Mouse (Mus musculus) embryonic facial prominence, embryonic 13.5 days (tissue): ENCODE results near the gene Gm20538. TPM values are rescaled to one million over a fixed set of nuclear protein-coding genes. Genes with fewer than 3 reads are reported as not detected.

Source experiments
- ATAC-seq: fragments of 200-750 bp; cut with Nextera tagmentation; 2 replicates; pipeline ENCODE4 v1.8.0; 2017; ENCODE audit warnings: low read depth; ENCODE audit not compliant: insufficient number of reproducible peaks, insufficient read depth, low FRiP score, low TSS enrichment
- H3K27ac ChIP-seq: fragments of 300-500 bp; sonication (generic); 2 replicates; pipeline ENCODE4 v1.5.1; 2015; ENCODE audit warnings: moderate library complexity, mild to moderate bottlenecking, inconsistent platforms
- H3K27me3 ChIP-seq: fragments of 300-500 bp; sonication (generic); 2 replicates; pipeline ENCODE4 v1.6.1; 2015; ENCODE audit warnings: mild to moderate bottlenecking, inconsistent platforms
- H3K36me3 ChIP-seq: fragments of 300-500 bp; sonication (generic); 2 replicates; pipeline ENCODE4 v1.6.1; 2015; ENCODE audit warnings: mild to moderate bottlenecking, inconsistent platforms
- H3K4me1 ChIP-seq: fragments of 300-500 bp; sonication (generic); 2 replicates; pipeline ENCODE4 v1.6.1; 2015; ENCODE audit warnings: inconsistent platforms
- H3K4me2 ChIP-seq: fragments of 300-500 bp; sonication (generic); 2 replicates; pipeline ENCODE4 v1.6.1; 2015; ENCODE audit warnings: moderate library complexity, mild to moderate bottlenecking, inconsistent platforms
- H3K4me3 ChIP-seq: fragments of 300-500 bp; sonication (generic); 2 replicates; pipeline ENCODE4 v1.5.1; 2015; ENCODE audit warnings: mild to moderate bottlenecking, inconsistent platforms
- H3K9ac ChIP-seq: fragments of 300-500 bp; sonication (generic); 2 replicates; pipeline ENCODE4 v1.6.1; 2015; ENCODE audit warnings: mild to moderate bottlenecking, inconsistent platforms
- H3K9me3 ChIP-seq: fragments of 300-500 bp; sonication (generic); 2 replicates; pipeline ENCODE4 v1.6.1; 2016; ENCODE audit warnings: inconsistent platforms
- WGBS: fragments of 180-500 bp; shearing (Covaris S2); methylation state at CpG from one replicate; pipeline ENCODE4 v1.1.7; 2015; ENCODE audit warnings: mixed read lengths; 5-methylcytosine and 5-hydroxymethylcytosine counted together
- polyA plus RNA-seq: library from polyadenylated mRNA; unstranded; fragments of >200 nt; fragmentation: Nextera tagmentation; extraction: Ambion mirVana; gene quantifications from 2 replicates; pipeline ENCODE4 v1.2.1, GENCODE M21; 2015

Gene Gm20538
- polyA plus RNA-seq: not detected in 2 replicates

GRCm38 (mm10) chr19:44552731-44553130, at the start of gene Gm20538:
Gene Gm20538, minus strand, starts transcription at chr19:44552831.
- peaks cover 56% of the 10 kb centered on the region for H3K36me3 ChIP-seq
- peaks cover under 1% of the 10 kb centered on the region; the same call in 1 of the 2 replicates for H3K27me3 ChIP-seq
- H3K9ac ChIP-seq: no peak within 1 kb of the TSS
- no peaks in the 10 kb centered on the region for H3K9me3 ChIP-seq
- no peak within 1 kb of the TSS for H3K27ac ChIP-seq
- H3K4me2 ChIP-seq: no peak within 1 kb of the TSS
- no peak within 1 kb of the TSS for H3K4me3 ChIP-seq
- H3K4me1 ChIP-seq: peaks cover 13% of the 10 kb centered on the region
- no peak for ATAC-seq
- WGBS: 94% methylated on average over 4 of the region's 4 CpGs

- ATAC-seq: no peak
- 95% methylated on average over 14 of the region's 14 CpGs for WGBS
- H3K27ac ChIP-seq: no peak overlapping the region
Measured at GRCm38 (mm10) chr19:44594180-44594579, 41.5 kb upstream of the Gm20538 start.

GRCm38 (mm10) chr19:44591638-44592037, 39.0 kb upstream of the Gm20538 start:
- Histone ChIP-seq H3K27me3 (peaks cover 30% of the 10 kb centered on the region), H3K4me2 (no peak overlapping the region), H3K9ac (no peak overlapping the region), H3K27ac (no peak overlapping the region), H3K4me1 (no peaks in the 10 kb centered on the region), H3K9me3 (no peaks in the 10 kb centered on the region), H3K4me3 (no peak overlapping the region), H3K36me3 (no peaks in the 10 kb centered on the region)
- WGBS: 75% methylated on average over 6 of the region's 6 CpGs
- ATAC-seq: no peak

More at GRCm38 (mm10) chr19:44594180-44594579, 41.5 kb upstream of the Gm20538 start:
- Histone ChIP-seq H3K4me1 (no peaks in the 10 kb centered on the region), H3K4me2 (no peak overlapping the region), H3K9ac (no peak overlapping the region), H3K27me3 (peaks cover 17% of the 10 kb centered on the region; the same call in 1 of the 2 replicates), H3K9me3 (no peaks in the 10 kb centered on the region), H3K4me3 (no peak overlapping the region), H3K36me3 (no peaks in the 10 kb centered on the region)

GRCm38 (mm10) chr19:44590992-44591391, 38.4 kb upstream of the Gm20538 start:
- no peak for ATAC-seq

GRCm38 (mm10) chr19:44589591-44590223, 37.1 kb upstream of the Gm20538 start:
- 41% methylated on average over 7 of the region's 7 CpGs for WGBS
- Histone ChIP-seq H3K27ac (no peak overlapping the region), H3K4me1 (no peaks in the 10 kb centered on the region), H3K4me2 (no peak overlapping the region), H3K9ac (no peak overlapping the region), H3K36me3 (no peaks in the 10 kb centered on the region), H3K27me3 (peaks cover 43% of the 10 kb centered on the region), H3K4me3 (no peak overlapping the region), H3K9me3 (no peaks in the 10 kb centered on the region)
- no peak for ATAC-seq

More at GRCm38 (mm10) chr19:44590992-44591391, 38.4 kb upstream of the Gm20538 start:
- Histone ChIP-seq H3K4me3 (no peak overlapping the region), H3K27me3 (peaks cover 31% of the 10 kb centered on the region), H3K4me1 (no peaks in the 10 kb centered on the region), H3K36me3 (no peaks in the 10 kb centered on the region), H3K4me2 (no peak overlapping the region), H3K9ac (no peak overlapping the region), H3K27ac (no peak overlapping the region), H3K9me3 (no peaks in the 10 kb centered on the region)
- WGBS: 86% methylated on average over 18 of the region's 18 CpGs

- H3K27me3 ChIP-seq: peaks cover 57% of the 10 kb centered on the region
- no peak overlapping the region for H3K4me2 ChIP-seq
- H3K4me3 ChIP-seq: no peak overlapping the region
- H3K36me3 ChIP-seq: no peaks in the 10 kb centered on the region
- no peak overlapping the region for H3K27ac ChIP-seq
- no peak for ATAC-seq
- no peaks in the 10 kb centered on the region for H3K9me3 ChIP-seq
- H3K9ac ChIP-seq: no peak overlapping the region
- no peaks in the 10 kb centered on the region for H3K4me1 ChIP-seq
- 42% methylated on average over 4 of the region's 4 CpGs for WGBS
Measured at GRCm38 (mm10) chr19:44588036-44588435, 35.4 kb upstream of the Gm20538 start.

GRCm38 (mm10) chr19:44582638-44583309, 30.1 kb upstream of the Gm20538 start:
- no peak overlapping the region for H3K4me2 ChIP-seq
- no peak overlapping the region for H3K4me3 ChIP-seq
- no peaks in the 10 kb centered on the region for H3K4me1 ChIP-seq
- H3K27me3 ChIP-seq: peaks cover 41% of the 10 kb centered on the region
- 0 out of 2 replicates have a peak, but pooled peaks cover under 1% of the 10 kb centered on the region for H3K36me3 ChIP-seq
- no peaks in the 10 kb centered on the region for H3K9me3 ChIP-seq
- WGBS: 32% methylated on average over 9 of the region's 9 CpGs
- peak; percentile 60 for ATAC-seq
- no peak overlapping the region for H3K9ac ChIP-seq
- H3K27ac ChIP-seq: no peak overlapping the region

GRCm38 (mm10) chr19:44582103-44582502, 29.5 kb upstream of the Gm20538 start:
- ATAC-seq: no peak
- H3K36me3 ChIP-seq: peaks cover 6% of the 10 kb centered on the region
- no peaks in the 10 kb centered on the region for H3K9me3 ChIP-seq
- H3K27me3 ChIP-seq: peaks cover 37% of the 10 kb centered on the region
- no peaks in the 10 kb centered on the region for H3K4me1 ChIP-seq
- no peak overlapping the region for H3K4me3 ChIP-seq
- 83% methylated on average over 10 of the region's 10 CpGs for WGBS
- H3K4me2 ChIP-seq: no peak overlapping the region
- no peak overlapping the region for H3K27ac ChIP-seq
- no peak overlapping the region for H3K9ac ChIP-seq

- no peak for ATAC-seq
- Histone ChIP-seq H3K9me3 (no peaks in the 10 kb centered on the region), H3K4me2 (no peak overlapping the region), H3K27me3 (no peaks in the 10 kb centered on the region; the same call in 1 of the 2 replicates), H3K4me1 (no peaks in the 10 kb centered on the region), H3K9ac (no peak overlapping the region), H3K4me3 (no peak overlapping the region), H3K36me3 (peaks cover 44% of the 10 kb centered on the region), H3K27ac (no peak overlapping the region)
- 63% methylated on average over 1 of the region's 1 CpGs for WGBS
Measured at GRCm38 (mm10) chr19:44578038-44578437, 25.4 kb upstream of the Gm20538 start.

- H3K27ac ChIP-seq: no peak overlapping the region
- no peak overlapping the region for H3K4me2 ChIP-seq
- 81% methylated on average over 7 of the region's 7 CpGs for WGBS
- H3K9me3 ChIP-seq: no peaks in the 10 kb centered on the region
- H3K9ac ChIP-seq: no peak overlapping the region
- no peaks in the 10 kb centered on the region for H3K4me1 ChIP-seq
- ATAC-seq: no peak
- peaks cover 62% of the 10 kb centered on the region for H3K36me3 ChIP-seq
- no peak overlapping the region for H3K4me3 ChIP-seq
- no peaks in the 10 kb centered on the region for H3K27me3 ChIP-seq
Measured at GRCm38 (mm10) chr19:44576275-44576674, 23.6 kb upstream of the Gm20538 start.

GRCm38 (mm10) chr19:44567763-44568162, 15.1 kb upstream of the Gm20538 start:
- no peaks in the 10 kb centered on the region for H3K27me3 ChIP-seq
- H3K27ac ChIP-seq: no peak overlapping the region
- no peak overlapping the region for H3K4me3 ChIP-seq
- peaks cover 81% of the 10 kb centered on the region for H3K36me3 ChIP-seq
- no peak for ATAC-seq
- 87% methylated on average over 3 of the region's 3 CpGs for WGBS
- H3K4me2 ChIP-seq: no peak overlapping the region
- no peaks in the 10 kb centered on the region for H3K9me3 ChIP-seq
- H3K4me1 ChIP-seq: peaks cover 24% of the 10 kb centered on the region
- H3K9ac ChIP-seq: no peak overlapping the region

- no peak for ATAC-seq
- Histone ChIP-seq H3K36me3 (peaks cover 44% of the 10 kb centered on the region), H3K4me3 (peak overlapping the region; percentile 79), H3K27me3 (no peaks in the 10 kb centered on the region), H3K9me3 (no peaks in the 10 kb centered on the region), H3K4me2 (peak overlapping the region; percentile 84), H3K9ac (0 out of 2 replicates have a peak overlapping the region, but pooled peaks have one; percentile 21), H3K27ac (no peak overlapping the region), H3K4me1 (peaks cover 27% of the 10 kb centered on the region)
- WGBS: 89% methylated on average over 14 of the region's 14 CpGs
Measured at GRCm38 (mm10) chr19:44564006-44564405, 11.4 kb upstream of the Gm20538 start.
